Mouse (Mus musculus): ENCODE measurements around the gene Fchsd2. TPM values are rescaled to one million over a fixed set of nuclear protein-coding genes. Genes with fewer than 3 reads are reported as not detected.

Fchsd2 gene
- polyA plus RNA-seq, 1 experiment from 2014 or later, result 14.8 TPM

GRCm38 (mm10) chr7:101318848-101319247 lies 226.2 kb downstream of the Fchsd2 start:
- 31% methylated on average over 4 of the region's 4 CpGs for WGBS
- Histone ChIP-seq H3K9ac (no peak overlapping the region), H3K4me3 (no peak overlapping the region), H3K27me3 (peaks cover 8% of the 10 kb centered on the region; the same call in 1 of the 2 replicates), H3K4me1 (replicated peaks) (peaks cover 59% of the 10 kb centered on the region), H3K36me3 (no peaks in the 10 kb centered on the region), H3K9me3 (replicated peaks) (no peaks in the 10 kb centered on the region), H3K4me2 (peak overlapping the region; percentile 8), H3K27ac (peak overlapping the region; percentile 41)
- 0 out of 2 replicates have a peak, but pooled peaks have one; percentile 43 for ATAC-seq (replicated peaks; ENCODE audit: insufficient number of reproducible peaks, insufficient read depth, low FRiP score, low read depth)

- Histone ChIP-seq H3K4me2 (no peak overlapping the region), H3K9ac (no peak overlapping the region), H3K4me1 (replicated peaks) (peaks cover 51% of the 10 kb centered on the region), H3K9me3 (replicated peaks) (no peaks in the 10 kb centered on the region), H3K4me3 (no peak overlapping the region), H3K36me3 (no peaks in the 10 kb centered on the region), H3K27me3 (peaks cover 8% of the 10 kb centered on the region; the same call in 1 of the 2 replicates), H3K27ac (no peak overlapping the region)
- no peak for ATAC-seq (replicated peaks; ENCODE audit: insufficient number of reproducible peaks, insufficient read depth, low FRiP score, low read depth)
- 88% methylated on average over 1 of the region's 1 CpGs for WGBS
Measured at GRCm38 (mm10) chr7:101319796-101320195, 227.1 kb downstream of the Fchsd2 start.

GRCm38 (mm10) chr7:101320399-101321217 lies 227.9 kb downstream of the Fchsd2 start:
- peaks cover 8% of the 10 kb centered on the region; the same call in 1 of the 2 replicates for H3K27me3 ChIP-seq
- ATAC-seq (replicated peaks; ENCODE audit: insufficient number of reproducible peaks, insufficient read depth, low FRiP score, low read depth), result peak; percentile 61
- H3K4me3 ChIP-seq, result peak overlapping the region; percentile 80
- peak overlapping the region; percentile 53 for H3K27ac ChIP-seq
- H3K4me1 ChIP-seq (replicated peaks), result peaks cover 51% of the 10 kb centered on the region
- H3K9me3 ChIP-seq (replicated peaks), result no peaks in the 10 kb centered on the region
- H3K36me3 ChIP-seq, result no peaks in the 10 kb centered on the region
- H3K4me2 ChIP-seq, result peak overlapping the region; percentile 98
- 6% methylated on average over 31 of the region's 37 CpGs for WGBS
- peak overlapping the region; percentile 76 for H3K9ac ChIP-seq

GRCm38 (mm10) chr7:101321218-101321827 lies 228.7 kb downstream of the Fchsd2 start:
- Histone ChIP-seq H3K4me3 (peak overlapping the region; percentile 80), H3K36me3 (no peaks in the 10 kb centered on the region), H3K4me1 (replicated peaks) (peaks cover 51% of the 10 kb centered on the region), H3K27ac (peak overlapping the region; percentile 53), H3K4me2 (peak overlapping the region; percentile 98), H3K9ac (peak overlapping the region; percentile 76), H3K9me3 (replicated peaks) (no peaks in the 10 kb centered on the region), H3K27me3 (peaks cover 8% of the 10 kb centered on the region; the same call in 1 of the 2 replicates)
- ATAC-seq (replicated peaks; ENCODE audit: insufficient number of reproducible peaks, insufficient read depth, low FRiP score, low read depth), result peak; percentile 29
- 1% methylated on average over 40 of the region's 61 CpGs for WGBS

- H3K27me3 ChIP-seq, result peaks cover 14% of the 10 kb centered on the region
Measured at GRCm38 (mm10) chr7:101323141-101323594, 230.5 kb downstream of the Fchsd2 start.

GRCm38 (mm10) chr7:101324142-101324962 lies 231.7 kb downstream of the Fchsd2 start:
- no peak for ATAC-seq (replicated peaks; ENCODE audit: insufficient number of reproducible peaks, insufficient read depth, low FRiP score, low read depth)
- no peak overlapping the region for H3K27ac ChIP-seq
- H3K9ac ChIP-seq, result no peak overlapping the region
- H3K4me2 ChIP-seq, result no peak overlapping the region
- H3K36me3 ChIP-seq, result no peaks in the 10 kb centered on the region
- 55% methylated on average over 6 of the region's 6 CpGs for WGBS
- no peaks in the 10 kb centered on the region for H3K9me3 ChIP-seq (replicated peaks)
- no peak overlapping the region for H3K4me3 ChIP-seq
- peaks cover 14% of the 10 kb centered on the region for H3K27me3 ChIP-seq
- H3K4me1 ChIP-seq (replicated peaks), result peaks cover 44% of the 10 kb centered on the region

More at GRCm38 (mm10) chr7:101323141-101323594, 230.5 kb downstream of the Fchsd2 start:
- H3K9me3 ChIP-seq (replicated peaks), result no peaks in the 10 kb centered on the region
- H3K4me2 ChIP-seq, result peak overlapping the region; percentile 98
- H3K4me3 ChIP-seq, result peak overlapping the region; percentile 80; the same call in 1 of the 2 replicates
- H3K4me1 ChIP-seq (replicated peaks), result peaks cover 43% of the 10 kb centered on the region
- no peak overlapping the region for H3K9ac ChIP-seq
- no peaks in the 10 kb centered on the region for H3K36me3 ChIP-seq
- no peak overlapping the region for H3K27ac ChIP-seq
- WGBS, result 62% methylated on average over 4 of the region's 4 CpGs
- ATAC-seq (replicated peaks; ENCODE audit: insufficient number of reproducible peaks, insufficient read depth, low FRiP score, low read depth), result no peak

GRCm38 (mm10) chr7:101326006-101326405 lies 233.3 kb downstream of the Fchsd2 start:
- Histone ChIP-seq H3K4me2 (no peak overlapping the region), H3K27me3 (peaks cover 12% of the 10 kb centered on the region; the same call in 1 of the 2 replicates), H3K9ac (no peak overlapping the region), H3K9me3 (replicated peaks) (no peaks in the 10 kb centered on the region), H3K27ac (no peak overlapping the region), H3K36me3 (no peaks in the 10 kb centered on the region), H3K4me3 (no peak overlapping the region), H3K4me1 (replicated peaks) (peaks cover 40% of the 10 kb centered on the region)
- WGBS, result 85% methylated on average over 5 of the region's 5 CpGs
- ATAC-seq (replicated peaks; ENCODE audit: insufficient number of reproducible peaks, insufficient read depth, low FRiP score, low read depth), result no peak

- Histone ChIP-seq H3K4me2 (no peak overlapping the region), H3K27ac (no peak overlapping the region), H3K4me1 (replicated peaks) (peaks cover 31% of the 10 kb centered on the region), H3K27me3 (peaks cover 8% of the 10 kb centered on the region; the same call in 1 of the 2 replicates), H3K9ac (no peak overlapping the region), H3K9me3 (replicated peaks) (no peaks in the 10 kb centered on the region), H3K36me3 (no peaks in the 10 kb centered on the region), H3K4me3 (no peak overlapping the region)
- 67% methylated on average over 5 of the region's 5 CpGs for WGBS
- no peak for ATAC-seq (replicated peaks; ENCODE audit: insufficient number of reproducible peaks, insufficient read depth, low FRiP score, low read depth)
Measured at GRCm38 (mm10) chr7:101327263-101327662, 234.6 kb downstream of the Fchsd2 start.

GRCm38 (mm10) chr7:101327786-101328185 lies 235.1 kb downstream of the Fchsd2 start:
- Histone ChIP-seq H3K36me3 (no peaks in the 10 kb centered on the region), H3K27ac (no peak overlapping the region), H3K4me3 (no peak overlapping the region), H3K4me2 (no peak overlapping the region), H3K9ac (no peak overlapping the region), H3K9me3 (replicated peaks) (no peaks in the 10 kb centered on the region), H3K27me3 (peaks cover 6% of the 10 kb centered on the region; the same call in 1 of the 2 replicates), H3K4me1 (replicated peaks) (peaks cover 26% of the 10 kb centered on the region)
- no peak for ATAC-seq (replicated peaks; ENCODE audit: insufficient number of reproducible peaks, insufficient read depth, low FRiP score, low read depth)
- 81% methylated on average over 2 of the region's 2 CpGs for WGBS

- 49% methylated on average over 4 of the region's 4 CpGs for WGBS
- H3K27me3 ChIP-seq, result peaks cover 6% of the 10 kb centered on the region; the same call in 1 of the 2 replicates
Measured at GRCm38 (mm10) chr7:101328621-101329158, 236.0 kb downstream of the Fchsd2 start.

More at GRCm38 (mm10) chr7:101328621-101329158, 236.0 kb downstream of the Fchsd2 start:
- H3K4me1 ChIP-seq (replicated peaks), result peaks cover 20% of the 10 kb centered on the region
- no peak overlapping the region for H3K4me3 ChIP-seq
- H3K4me2 ChIP-seq, result no peak overlapping the region
- no peak overlapping the region for H3K27ac ChIP-seq
- H3K36me3 ChIP-seq, result no peaks in the 10 kb centered on the region
- ATAC-seq (replicated peaks; ENCODE audit: insufficient number of reproducible peaks, insufficient read depth, low FRiP score, low read depth), result no peak
- no peak overlapping the region for H3K9ac ChIP-seq
- no peaks in the 10 kb centered on the region for H3K9me3 ChIP-seq (replicated peaks)

Data from heart, embryonic 15.5 days (tissue).